Mouse (Mus musculus) Patski (cell line): ENCODE measurements around the gene Tmem151a. TPM values are rescaled to one million over a fixed set of nuclear protein-coding genes. Genes with fewer than 3 reads are reported as not detected.

Experiments
- ATAC-seq: fragments of 100-300 bp; one replicate; pipeline ENCODE4 v1.8.0; 2021
- CTCF ChIA-PET: fragments of 350-600 bp; sonication (Branson Sonifier 250); formaldehyde crosslinking; loops from one replicate; lab custom pipeline; 2022; ENCODE audit warnings: inconsistent platforms; lab: Charles Lee
- POLR2A ChIA-PET: fragments of 350-600 bp; sonication (Branson Sonifier 250); formaldehyde crosslinking; loops from one replicate; lab custom pipeline; 2022; ENCODE audit warnings: antibody characterized with exemption, inconsistent platforms; lab: Charles Lee
- DNase-seq: peaks from one replicate; pipeline ENCODE4 v3.0.0-alpha.2; 2011; ENCODE audit warnings: low read depth, low spot score
- H3K27me3 ChIP-seq: fragments of 371-371 bp; one replicate; pipeline ENCODE4 v1.5.1; 2021
- CTCF ChIP-seq: fragments of 100-300 bp; IDR thresholded peaks from one replicate; pipeline ENCODE4 v1.5.1; 2021
- in situ Hi-C: fragments of 300-500 bp; cut with MboI; formaldehyde crosslinking; loops from 3 replicates; pipeline ENCODE4 v1.11.1; 2018; ENCODE audit warnings: low pct_unique_long_range_greater_than_20kb, mixed read lengths
- polyA plus RNA-seq: library from polyadenylated mRNA; unstranded; gene quantifications from one replicate; pipeline ENCODE4 v1.2.3, GENCODE M21; 2021

Gene Tmem151a
- polyA plus RNA-seq, 1 experiment from 2014 or later: 0.39 TPM

- TF ChIP-seq CTCF: no peak
- ATAC-seq (no peak), DNase-seq (no peak)
- in situ Hi-C loops: no loop called here
- H3K27me3 ChIP-seq: peaks cover 17% of the 10 kb centered on the region
- CTCF ChIA-PET: no interaction called here
- POLR2A ChIA-PET: no interaction called here
Measured at GRCm38 (mm10) chr19:5083961-5084833, 1.1 kb downstream of the Tmem151a start.

DNA sequence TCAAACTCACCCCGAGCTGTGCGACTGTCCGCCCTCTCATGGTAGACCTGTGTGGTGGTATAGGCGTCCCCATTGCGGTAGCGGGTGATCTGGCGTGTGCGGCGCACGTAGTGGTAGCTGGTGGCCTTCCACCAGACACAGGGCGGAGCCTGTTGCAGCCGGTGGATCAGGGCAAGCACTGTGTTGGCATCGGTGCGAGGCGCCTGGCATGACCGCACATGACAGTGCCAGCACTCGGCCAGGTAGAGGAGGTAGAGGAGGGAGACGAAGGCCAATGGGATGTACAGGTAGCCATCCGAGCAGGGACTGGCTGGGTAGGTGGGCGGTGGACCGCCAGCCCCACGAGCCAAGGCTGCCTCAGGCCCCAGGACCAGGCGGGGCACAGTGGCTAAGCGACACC, 2.7 kb downstream of the Tmem151a start:
- ChIA-PET POLR2A (no interaction called here), CTCF (no interaction called here)
- ATAC-seq (no peak), DNase-seq (no peak)
- no peak for TF ChIP-seq CTCF
- peaks cover 17% of the 10 kb centered on the region for H3K27me3 ChIP-seq
- in situ Hi-C loops: no loop called here

GRCm38 (mm10) chr19:5082005-5082404, 3.3 kb downstream of the Tmem151a start:
- ChIA-PET POLR2A (no interaction called here), CTCF (no interaction called here)
- no peak for DNase-seq
- TF ChIP-seq CTCF: no peak
- no peak for ATAC-seq
- H3K27me3 ChIP-seq: peaks cover 17% of the 10 kb centered on the region
- in situ Hi-C loops: no loop called here

DNA sequence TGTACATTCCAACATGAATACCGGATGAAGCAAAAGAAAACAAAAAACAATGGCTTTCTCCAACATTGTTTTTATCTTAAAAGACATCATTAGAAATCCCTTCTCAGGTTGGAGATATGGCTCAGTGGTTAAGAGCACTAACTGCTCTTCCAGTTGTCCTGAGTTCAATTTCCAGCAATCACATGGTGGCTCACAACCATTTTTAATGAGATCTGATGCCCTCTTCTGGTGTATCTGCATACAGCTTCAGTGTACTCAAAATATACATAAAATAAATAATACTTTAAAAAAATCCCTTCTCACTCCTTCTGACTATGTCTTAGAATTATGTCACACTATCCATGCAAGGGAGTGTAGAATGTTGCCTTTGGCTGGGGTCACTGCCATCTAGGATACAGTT, 6.1 kb downstream of the Tmem151a start:
- ChIA-PET CTCF (interaction anchor here (0.9 to 2.3 kb wide), 6 partner anchors 10 to 72 kb away, joined by 3 to 22 read pairs (median 4); no protein-coding TSS in a partner anchor), POLR2A (no interaction called here)
- no peak for ATAC-seq
- DNase-seq: no peak
- no peak for TF ChIP-seq CTCF
- H3K27me3 ChIP-seq: peaks cover 13% of the 10 kb centered on the region
- in situ Hi-C loops: no loop called here

DNA sequence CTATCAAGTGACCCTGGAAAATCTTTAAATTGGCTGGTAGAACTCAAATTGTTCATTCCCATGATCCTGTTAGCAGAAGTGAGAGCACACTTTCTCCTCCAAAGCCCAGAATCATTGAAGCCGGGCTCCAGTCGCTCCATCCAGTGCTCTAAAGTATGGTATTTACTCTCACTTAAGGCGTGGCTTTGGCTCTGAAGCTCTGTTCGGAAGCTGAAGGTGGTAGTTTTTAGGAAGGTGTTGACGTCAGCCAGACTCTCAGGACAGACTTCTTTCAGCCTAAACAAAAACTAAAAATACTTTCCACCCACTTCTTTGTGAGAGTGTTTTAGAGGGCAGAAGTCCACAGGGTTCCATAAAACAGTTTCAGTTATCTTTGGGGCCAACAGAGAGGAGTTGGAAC, 11.8 kb downstream of the Tmem151a start:
- CTCF ChIA-PET: interaction anchor here (2.2 kb wide), 1 partner anchor 23 kb away, joined by 16 read pairs; the partner anchor contains the start of gene Rin1
- DNase-seq: no peak
- peaks cover 3% of the 10 kb centered on the region for H3K27me3 ChIP-seq
- no peak for ATAC-seq
- TF ChIP-seq CTCF: no peak
- POLR2A ChIA-PET: interaction anchor here (1.4 kb wide), 1 partner anchor 19 kb away, joined by 5 read pairs; no protein-coding TSS in a partner anchor
- in situ Hi-C loops: loop anchor here (5.0 kb wide), 1 partner anchor 56 kb away; no protein-coding TSS in a partner anchor

DNA sequence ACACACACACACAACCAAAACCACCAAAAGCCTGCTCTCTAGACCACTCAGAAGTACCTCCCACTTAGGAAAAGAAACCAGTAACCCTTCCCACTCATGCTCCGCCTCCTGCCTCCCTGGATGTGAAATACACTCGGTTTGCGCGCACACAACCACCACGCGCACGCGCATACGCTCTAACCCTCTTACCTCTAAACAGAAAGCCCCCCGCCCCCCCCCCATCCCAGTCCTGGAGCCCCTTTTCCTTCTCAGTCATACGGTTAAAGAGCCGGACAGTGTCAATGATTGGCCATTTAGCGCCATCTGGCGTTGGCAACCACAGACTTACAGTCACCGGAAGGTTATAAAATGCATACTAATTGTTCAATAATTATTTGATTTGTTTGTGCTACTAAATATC, 12.3 kb downstream of the Tmem151a start:
- in situ Hi-C loops: loop anchor here (5.0 kb wide), 1 partner anchor 56 kb away; no protein-coding TSS in a partner anchor
- ChIA-PET POLR2A (interaction anchor here (1.2 to 1.4 kb wide), 2 partner anchors 18 to 22 kb away, joined by 4 to 5 read pairs; partner anchors contain the start of gene Rin1), CTCF (interaction anchor here (1.8 to 4.6 kb wide), 2 partner anchors 18 to 56 kb away, joined by 4 to 32 read pairs; no protein-coding TSS in a partner anchor)
- H3K27me3 ChIP-seq: peaks cover 3% of the 10 kb centered on the region
- no peak for TF ChIP-seq CTCF
- no peak for DNase-seq
- ATAC-seq: no peak

DNA sequence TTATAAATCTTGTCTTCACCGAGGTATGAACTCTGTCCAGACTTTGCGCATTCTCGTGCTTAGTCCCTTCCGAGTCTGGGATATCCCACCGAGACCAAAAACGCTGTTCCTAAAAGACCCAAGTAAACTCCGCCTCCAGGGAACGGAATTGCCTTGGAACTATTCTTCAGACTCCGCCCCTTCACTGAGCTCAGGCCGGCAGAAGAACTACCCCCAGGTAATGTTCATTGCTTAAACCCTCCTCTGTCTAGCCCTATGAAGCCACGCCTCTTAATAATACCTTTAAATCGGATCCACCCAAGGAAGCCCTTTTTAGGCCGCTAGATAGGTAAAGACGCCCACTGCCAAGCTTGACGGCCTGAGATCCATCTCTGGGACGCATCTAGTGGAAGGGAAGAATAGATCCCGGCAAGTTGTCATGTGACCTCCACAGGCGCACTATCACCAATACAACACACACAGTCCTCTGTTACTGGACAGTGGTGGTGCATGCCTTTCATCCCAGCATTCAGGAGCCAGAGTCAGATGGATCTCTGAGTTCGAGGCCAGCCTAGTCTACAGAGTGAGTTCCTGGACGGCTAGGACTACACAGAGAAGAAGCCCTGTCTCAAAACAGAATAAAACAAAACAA, 12.8 kb downstream of the Tmem151a start:
- in situ Hi-C loops: loop anchor here (5.0 kb wide), 1 partner anchor 55 kb away; no protein-coding TSS in a partner anchor
- POLR2A ChIA-PET: interaction anchor here (1.2 kb wide), 1 partner anchor 22 kb away, joined by 4 read pairs; the partner anchor contains the start of gene Rin1
- no peak for DNase-seq
- ATAC-seq: peak; percentile 23
- CTCF ChIA-PET: interaction anchor here (1.8 to 4.6 kb wide), 3 partner anchors 18 to 56 kb away, joined by 4 to 32 read pairs (median 12); partner anchors contain the start of gene Rin1
- TF ChIP-seq CTCF: no peak
- peaks cover 3% of the 10 kb centered on the region for H3K27me3 ChIP-seq

DNA sequence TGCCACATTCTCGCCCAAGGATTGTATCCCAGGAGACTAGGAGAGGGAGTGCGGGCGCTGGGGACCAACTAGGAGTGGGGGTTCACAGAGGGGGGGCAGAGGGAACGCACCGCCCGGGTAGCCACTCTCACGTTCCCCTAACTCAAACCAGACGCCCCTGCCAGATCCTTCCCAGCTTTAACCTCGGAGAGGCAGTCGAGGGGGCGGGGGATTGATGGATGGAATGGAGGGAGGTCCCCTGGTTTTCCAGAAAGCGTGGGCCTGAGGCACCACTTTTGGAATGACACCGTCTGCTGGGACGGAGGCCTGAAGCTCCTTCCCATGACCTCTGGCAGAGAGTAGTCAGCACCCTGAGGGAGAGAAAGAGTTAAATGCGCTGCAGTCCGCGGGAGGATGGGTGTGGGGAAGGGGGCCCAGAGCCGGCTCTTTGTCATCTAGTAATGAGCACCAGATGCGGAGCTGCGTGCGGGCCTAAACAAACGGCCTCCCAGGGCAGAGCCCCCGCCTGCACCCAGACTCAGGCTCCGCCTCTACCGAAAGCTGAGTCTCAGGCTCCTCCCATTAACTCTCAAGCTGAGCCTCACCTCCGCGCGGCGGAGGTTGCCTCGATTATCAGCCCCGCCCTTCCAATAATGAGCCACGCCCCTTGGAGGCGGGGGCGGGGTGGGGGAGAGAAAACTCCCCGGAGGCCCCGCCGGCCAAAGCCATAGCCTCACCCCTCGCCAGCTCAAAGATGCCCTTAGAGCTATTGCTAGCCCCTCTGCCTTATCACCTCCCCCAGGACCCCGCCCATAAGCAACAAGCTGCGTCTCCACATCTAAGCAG, 13.6 kb downstream of the Tmem151a start:
- DNase-seq (no peak), ATAC-seq (peak; percentile 58)
- ChIA-PET POLR2A (interaction anchor here (1.2 kb wide), 1 partner anchor 21 kb away, joined by 4 read pairs; the partner anchor contains the start of gene Rin1), CTCF (interaction anchor here (1.4 to 4.6 kb wide), 4 partner anchors 17 to 57 kb away, joined by 4 to 32 read pairs (median 8); partner anchors contain the start of gene Rin1)
- in situ Hi-C loops: loop anchor here (5.0 kb wide), 1 partner anchor 54 kb away; no protein-coding TSS in a partner anchor
- TF ChIP-seq CTCF: no peak
- H3K27me3 ChIP-seq: peaks cover 3% of the 10 kb centered on the region

GRCm38 (mm10) chr19:5071077-5071476, 14.3 kb downstream of the Tmem151a start:
- H3K27me3 ChIP-seq: peaks cover 3% of the 10 kb centered on the region
- POLR2A ChIA-PET: no interaction called here
- ATAC-seq (no peak), DNase-seq (no peak)
- TF ChIP-seq CTCF: no peak
- CTCF ChIA-PET: interaction anchor here (1.4 to 4.6 kb wide), 4 partner anchors 16 to 56 kb away, joined by 4 to 32 read pairs (median 8); partner anchors contain the start of gene Rin1
- in situ Hi-C loops: loop anchor here (5.0 kb wide), 1 partner anchor 54 kb away; no protein-coding TSS in a partner anchor
